Mouse (Mus musculus): ENCODE data around the gene Adamts17. TPM values are rescaled to one million over a fixed set of nuclear protein-coding genes. Genes with fewer than 3 reads are reported as not detected.

Adamts17 gene
- polyA plus RNA-seq, 1 experiment from 2014 or later, result 3.7 TPM

- Histone ChIP-seq H3K27me3 (replicated peaks) (no peaks in the 10 kb centered on the region), H3K4me1 (replicated peaks) (peaks cover 58% of the 10 kb centered on the region), H3K4me2 (no peak overlapping the region), H3K27ac (ENCODE audit: poor library complexity, severe bottlenecking) (0 out of 2 replicates have a peak overlapping the region, but pooled peaks have one; percentile 18), H3K36me3 (no peaks in the 10 kb centered on the region), H3K9me3 (replicated peaks) (no peaks in the 10 kb centered on the region), H3K4me3 (no peak overlapping the region), H3K9ac (no peak overlapping the region)
- WGBS, result 45% methylated on average over 2 of the region's 2 CpGs
- ATAC-seq (ENCODE audit: insufficient number of reproducible peaks, low FRiP score), result no peak
Measured at GRCm38 (mm10) chr7:66970235-66970634, 130.7 kb downstream of the Adamts17 start.

- Histone ChIP-seq H3K9me3 (replicated peaks) (no peaks in the 10 kb centered on the region), H3K27me3 (replicated peaks) (no peaks in the 10 kb centered on the region), H3K9ac (no peak overlapping the region), H3K4me1 (replicated peaks) (peaks cover 54% of the 10 kb centered on the region), H3K36me3 (no peaks in the 10 kb centered on the region), H3K27ac (ENCODE audit: poor library complexity, severe bottlenecking) (no peak overlapping the region), H3K4me3 (no peak overlapping the region), H3K4me2 (no peak overlapping the region)
- WGBS, result 59% methylated on average over 2 of the region's 2 CpGs
- ATAC-seq (ENCODE audit: insufficient number of reproducible peaks, low FRiP score), result no peak
Measured at GRCm38 (mm10) chr7:66970974-66971373, 131.4 kb downstream of the Adamts17 start.

GRCm38 (mm10) chr7:66974859-66975258 is 135.3 kb downstream of the Adamts17 start:
- no peak for ATAC-seq (ENCODE audit: insufficient number of reproducible peaks, low FRiP score)
- Histone ChIP-seq H3K9me3 (replicated peaks) (no peaks in the 10 kb centered on the region), H3K36me3 (no peaks in the 10 kb centered on the region), H3K27ac (ENCODE audit: poor library complexity, severe bottlenecking) (no peak overlapping the region), H3K4me3 (no peak overlapping the region), H3K4me1 (replicated peaks) (peaks cover 23% of the 10 kb centered on the region), H3K4me2 (no peak overlapping the region), H3K27me3 (replicated peaks) (0 out of 2 replicates have a peak, but pooled peaks cover 8% of the 10 kb centered on the region), H3K9ac (no peak overlapping the region)
- 50% methylated on average over 10 of the region's 10 CpGs for whole genome bisulfite sequencing

GRCm38 (mm10) chr7:66976371-66976770 is 136.8 kb downstream of the Adamts17 start:
- no peak for ATAC-seq (ENCODE audit: insufficient number of reproducible peaks, low FRiP score)
- no peak overlapping the region for H3K4me3 ChIP-seq
- H3K9ac ChIP-seq, result no peak overlapping the region

GRCm38 (mm10) chr7:66981591-66981990 is 142.1 kb downstream of the Adamts17 start:
- Histone ChIP-seq H3K27me3 (replicated peaks) (0 out of 2 replicates have a peak, but pooled peaks cover 8% of the 10 kb centered on the region), H3K9me3 (replicated peaks) (peaks cover 6% of the 10 kb centered on the region; the same call in 1 of the 2 replicates), H3K4me2 (no peak overlapping the region), H3K36me3 (no peaks in the 10 kb centered on the region), H3K4me1 (replicated peaks) (no peaks in the 10 kb centered on the region), H3K27ac (ENCODE audit: poor library complexity, severe bottlenecking) (no peak overlapping the region), H3K4me3 (no peak overlapping the region), H3K9ac (no peak overlapping the region)
- ATAC-seq (ENCODE audit: insufficient number of reproducible peaks, low FRiP score), result no peak
- WGBS, result 83% methylated on average over 6 of the region's 6 CpGs

More at GRCm38 (mm10) chr7:66976371-66976770, 136.8 kb downstream of the Adamts17 start:
- no peak overlapping the region for H3K27ac ChIP-seq (ENCODE audit: poor library complexity, severe bottlenecking)
- WGBS, result 88% methylated on average over 9 of the region's 9 CpGs
- H3K4me2 ChIP-seq, result no peak overlapping the region
- 0 out of 2 replicates have a peak, but pooled peaks cover 8% of the 10 kb centered on the region for H3K27me3 ChIP-seq (replicated peaks)
- H3K9me3 ChIP-seq (replicated peaks), result no peaks in the 10 kb centered on the region
- H3K4me1 ChIP-seq (replicated peaks), result peaks cover 10% of the 10 kb centered on the region
- no peaks in the 10 kb centered on the region for H3K36me3 ChIP-seq

GRCm38 (mm10) chr7:66982084-66982483 is 142.5 kb downstream of the Adamts17 start:
- Histone ChIP-seq H3K9ac (no peak overlapping the region), H3K36me3 (no peaks in the 10 kb centered on the region), H3K4me3 (no peak overlapping the region), H3K9me3 (replicated peaks) (peaks cover 6% of the 10 kb centered on the region; the same call in 1 of the 2 replicates), H3K4me1 (replicated peaks) (no peaks in the 10 kb centered on the region), H3K27ac (ENCODE audit: poor library complexity, severe bottlenecking) (no peak overlapping the region), H3K4me2 (no peak overlapping the region), H3K27me3 (replicated peaks) (0 out of 2 replicates have a peak, but pooled peaks cover 8% of the 10 kb centered on the region)
- WGBS, result 75% methylated on average over 5 of the region's 5 CpGs
- no peak for ATAC-seq (ENCODE audit: insufficient number of reproducible peaks, low FRiP score)

- no peak overlapping the region for H3K9ac ChIP-seq
- H3K27me3 ChIP-seq (replicated peaks), result no peaks in the 10 kb centered on the region
- no peak overlapping the region for H3K4me3 ChIP-seq
- WGBS, result 88% methylated on average over 4 of the region's 4 CpGs
- H3K4me1 ChIP-seq (replicated peaks), result no peaks in the 10 kb centered on the region
- no peak for ATAC-seq (ENCODE audit: insufficient number of reproducible peaks, low FRiP score)
- no peak overlapping the region for H3K4me2 ChIP-seq
- no peaks in the 10 kb centered on the region for H3K36me3 ChIP-seq
- H3K9me3 ChIP-seq (replicated peaks), result peaks cover 11% of the 10 kb centered on the region; the same call in 1 of the 2 replicates
- H3K27ac ChIP-seq (ENCODE audit: poor library complexity, severe bottlenecking), result no peak overlapping the region
Measured at GRCm38 (mm10) chr7:66987671-66988070, 148.1 kb downstream of the Adamts17 start.

- Histone ChIP-seq H3K4me1 (replicated peaks) (no peaks in the 10 kb centered on the region), H3K27ac (ENCODE audit: poor library complexity, severe bottlenecking) (no peak overlapping the region), H3K36me3 (no peaks in the 10 kb centered on the region), H3K4me2 (no peak overlapping the region), H3K27me3 (replicated peaks) (no peaks in the 10 kb centered on the region), H3K9me3 (replicated peaks) (peaks cover 10% of the 10 kb centered on the region; the same call in 1 of the 2 replicates), H3K9ac (no peak overlapping the region), H3K4me3 (no peak overlapping the region)
- ATAC-seq (ENCODE audit: insufficient number of reproducible peaks, low FRiP score), result no peak
- WGBS, result 80% methylated on average over 3 of the region's 3 CpGs
Measured at GRCm38 (mm10) chr7:66988441-66988840, 148.9 kb downstream of the Adamts17 start.

- no peak for ATAC-seq (ENCODE audit: insufficient number of reproducible peaks, low FRiP score)
- H3K4me1 ChIP-seq (replicated peaks), result no peaks in the 10 kb centered on the region
Measured at GRCm38 (mm10) chr7:66989357-66990045, 150.0 kb downstream of the Adamts17 start.

GRCm38 (mm10) chr7:66998821-66999220 is 159.3 kb downstream of the Adamts17 start:
- H3K36me3 ChIP-seq, result no peaks in the 10 kb centered on the region
- H3K27me3 ChIP-seq (replicated peaks), result no peaks in the 10 kb centered on the region
- no peak overlapping the region for H3K9ac ChIP-seq
- 63% methylated on average over 6 of the region's 6 CpGs for WGBS
- no peak overlapping the region for H3K27ac ChIP-seq (ENCODE audit: poor library complexity, severe bottlenecking)
- H3K4me2 ChIP-seq, result no peak overlapping the region
- H3K9me3 ChIP-seq (replicated peaks), result no peaks in the 10 kb centered on the region
- H3K4me1 ChIP-seq (replicated peaks), result 0 out of 2 replicates have a peak, but pooled peaks cover 3% of the 10 kb centered on the region
- no peak for ATAC-seq (ENCODE audit: insufficient number of reproducible peaks, low FRiP score)
- H3K4me3 ChIP-seq, result no peak overlapping the region

More at GRCm38 (mm10) chr7:66989357-66990045, 150.0 kb downstream of the Adamts17 start:
- Histone ChIP-seq H3K9ac (no peak overlapping the region), H3K4me3 (no peak overlapping the region), H3K9me3 (replicated peaks) (peaks cover 5% of the 10 kb centered on the region; the same call in 1 of the 2 replicates), H3K4me2 (no peak overlapping the region), H3K27ac (ENCODE audit: poor library complexity, severe bottlenecking) (no peak overlapping the region), H3K36me3 (no peaks in the 10 kb centered on the region), H3K27me3 (replicated peaks) (no peaks in the 10 kb centered on the region)
- WGBS, result 71% methylated on average over 3 of the region's 3 CpGs

GRCm38 (mm10) chr7:67003648-67004047 is 164.1 kb downstream of the Adamts17 start:
- no peak overlapping the region for H3K9ac ChIP-seq
- H3K4me3 ChIP-seq, result no peak overlapping the region
- no peak overlapping the region for H3K27ac ChIP-seq (ENCODE audit: poor library complexity, severe bottlenecking)
- 0 out of 2 replicates have a peak, but pooled peaks cover 3% of the 10 kb centered on the region for H3K4me1 ChIP-seq (replicated peaks)
- H3K9me3 ChIP-seq (replicated peaks), result no peaks in the 10 kb centered on the region
- ATAC-seq (ENCODE audit: insufficient number of reproducible peaks, low FRiP score), result no peak
- no peak overlapping the region for H3K4me2 ChIP-seq
- peaks cover 14% of the 10 kb centered on the region; the same call in 1 of the 2 replicates for H3K36me3 ChIP-seq
- H3K27me3 ChIP-seq (replicated peaks), result no peaks in the 10 kb centered on the region
- 41% methylated on average over 1 of the region's 1 CpGs for WGBS
